Mouse (Mus musculus): ENCODE measurements around the gene Rnf123. TPM values are rescaled to one million over a fixed set of nuclear protein-coding genes. Genes with fewer than 3 reads are reported as not detected.
A peak's percentile ranks its signal among the peaks of the same experiment; 100 is the strongest.

Gene Rnf123
- polyA plus RNA-seq, 1 experiment, result 184 TPM

DNA sequence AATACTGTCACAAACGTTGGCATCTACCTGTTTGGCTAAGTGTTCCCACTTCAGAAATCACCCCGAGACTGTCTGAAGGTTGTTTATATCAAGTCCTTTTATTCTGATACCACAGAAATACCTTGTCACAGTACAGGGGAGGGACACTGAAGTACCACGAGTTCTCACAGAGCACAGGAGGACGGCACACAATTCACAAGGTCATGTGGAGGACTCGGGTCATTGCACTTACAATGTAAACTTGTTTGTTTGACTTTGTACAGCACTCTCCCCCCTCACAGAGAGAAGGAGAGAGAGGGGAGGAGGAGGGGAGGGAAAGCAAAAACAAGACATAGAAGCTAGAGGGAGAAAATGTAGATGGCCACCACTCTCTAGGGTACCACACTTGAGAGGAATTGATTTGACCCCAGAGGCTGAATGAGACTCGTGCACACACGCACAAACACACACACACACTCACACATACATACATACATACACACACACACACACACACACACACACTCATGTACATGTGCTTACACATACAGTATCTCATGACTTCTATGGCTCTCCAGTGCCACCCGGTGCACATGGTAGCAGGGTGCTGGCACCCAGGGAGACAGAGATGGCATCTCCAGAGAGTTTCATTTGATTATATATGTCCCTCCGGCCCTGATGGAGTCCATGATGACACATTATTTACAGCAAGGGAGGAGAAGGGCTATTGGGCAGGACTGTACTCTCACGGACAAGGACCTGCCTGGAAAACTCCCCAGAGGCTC lies 13.0 kb upstream of the Rnf123 start:
- no peak for DNase-seq
- Histone ChIP-seq H3K27ac (ENCODE audit: insufficient read depth, low read length) (no peak overlapping the region; the same call in 1 of the 2 replicates), H3K27me3 (ENCODE audit: control insufficient read depth, insufficient read depth, low read length) (no peaks in the 10 kb centered on the region), H3K4me3 (replicated peaks; ENCODE audit: insufficient read depth, low read depth, low read length) (no peak overlapping the region), H3K4me1 (ENCODE audit: control insufficient read depth, insufficient read depth, low read length) (peaks cover 26% of the 10 kb centered on the region)
- no peak for TF ChIP-seq POLR2A (IDR thresholded peaks at IDR 0.05; ENCODE audit: borderline replicate concordance, insufficient read depth, low read length)
- TF ChIP-seq CTCF (IDR thresholded peaks at IDR 0.05; ENCODE audit: borderline replicate concordance, insufficient read depth, low read depth, low read length), result no peak
- 52% methylated on average over 10 of the region's 10 CpGs for WGBS

DNA sequence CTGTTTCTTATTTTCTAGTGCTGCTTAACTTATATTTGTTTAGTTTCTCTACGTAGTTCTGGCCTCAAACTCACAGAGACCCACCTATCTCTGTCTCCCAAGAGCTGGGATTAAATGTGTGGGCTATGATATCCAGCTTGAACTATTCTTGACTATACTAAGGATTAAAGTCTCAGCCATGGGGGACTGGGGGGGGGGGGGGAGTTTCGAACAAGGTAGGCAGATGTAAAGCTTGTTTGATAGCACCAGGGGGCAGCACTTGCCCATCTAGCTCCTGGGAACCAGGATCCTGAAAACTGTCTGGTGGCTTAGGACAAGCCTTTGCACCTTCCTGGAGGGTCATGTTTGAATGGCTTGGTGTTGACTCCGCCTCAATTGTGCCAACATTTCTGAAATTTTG lies 12.4 kb upstream of the Rnf123 start:
- Histone ChIP-seq H3K27ac (ENCODE audit: insufficient read depth, low read length) (no peak overlapping the region; the same call in 1 of the 2 replicates), H3K27me3 (ENCODE audit: control insufficient read depth, insufficient read depth, low read length) (no peaks in the 10 kb centered on the region), H3K4me1 (ENCODE audit: control insufficient read depth, insufficient read depth, low read length) (peaks cover 22% of the 10 kb centered on the region), H3K4me3 (replicated peaks; ENCODE audit: insufficient read depth, low read depth, low read length) (no peak overlapping the region)
- 12% methylated on average over 3 of the region's 3 CpGs for WGBS
- peak; percentile 71 to 78 for DNase-seq
- TF ChIP-seq CTCF (IDR thresholded peaks at IDR 0.05; ENCODE audit: borderline replicate concordance, insufficient read depth, low read depth, low read length) (peak; percentile 83), POLR2A (IDR thresholded peaks at IDR 0.05; ENCODE audit: borderline replicate concordance, insufficient read depth, low read length) (no peak)

DNA sequence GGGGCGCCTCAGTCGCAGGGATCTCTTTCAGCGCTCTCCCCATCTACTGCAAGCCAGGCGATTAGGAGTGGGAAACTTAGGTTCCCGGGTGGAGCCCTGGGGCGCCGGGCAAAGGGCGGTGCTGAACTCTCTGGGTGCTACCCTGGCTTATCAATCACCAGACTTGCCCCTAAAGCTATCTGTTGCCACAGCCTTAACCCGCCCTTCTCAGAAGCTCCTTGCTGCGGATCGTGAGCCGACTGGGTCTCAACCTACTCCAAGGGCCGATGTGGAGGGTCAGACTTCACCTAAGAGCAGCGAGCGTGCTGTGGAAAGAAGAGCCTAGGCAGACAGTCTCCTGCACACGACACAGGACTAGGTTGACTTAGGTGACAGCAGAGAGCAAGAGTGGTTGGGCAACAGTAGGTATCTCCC lies 11.9 kb upstream of the Rnf123 start:
- Histone ChIP-seq H3K27ac (ENCODE audit: insufficient read depth, low read length) (peak overlapping the region; percentile 23; the same call in 1 of the 2 replicates), H3K4me1 (ENCODE audit: control insufficient read depth, insufficient read depth, low read length) (peaks cover 22% of the 10 kb centered on the region), H3K27me3 (ENCODE audit: control insufficient read depth, insufficient read depth, low read length) (no peaks in the 10 kb centered on the region), H3K4me3 (replicated peaks; ENCODE audit: insufficient read depth, low read depth, low read length) (peak overlapping the region; percentile 61)
- peak in 1 of 2 experiments; percentile 62 for DNase-seq
- WGBS, result under 1% methylated on average over 16 of the region's 16 CpGs
- TF ChIP-seq CTCF (IDR thresholded peaks at IDR 0.05; ENCODE audit: borderline replicate concordance, insufficient read depth, low read depth, low read length), result no peak
- no peak for TF ChIP-seq POLR2A (IDR thresholded peaks at IDR 0.05; ENCODE audit: borderline replicate concordance, insufficient read depth, low read length)

DNA sequence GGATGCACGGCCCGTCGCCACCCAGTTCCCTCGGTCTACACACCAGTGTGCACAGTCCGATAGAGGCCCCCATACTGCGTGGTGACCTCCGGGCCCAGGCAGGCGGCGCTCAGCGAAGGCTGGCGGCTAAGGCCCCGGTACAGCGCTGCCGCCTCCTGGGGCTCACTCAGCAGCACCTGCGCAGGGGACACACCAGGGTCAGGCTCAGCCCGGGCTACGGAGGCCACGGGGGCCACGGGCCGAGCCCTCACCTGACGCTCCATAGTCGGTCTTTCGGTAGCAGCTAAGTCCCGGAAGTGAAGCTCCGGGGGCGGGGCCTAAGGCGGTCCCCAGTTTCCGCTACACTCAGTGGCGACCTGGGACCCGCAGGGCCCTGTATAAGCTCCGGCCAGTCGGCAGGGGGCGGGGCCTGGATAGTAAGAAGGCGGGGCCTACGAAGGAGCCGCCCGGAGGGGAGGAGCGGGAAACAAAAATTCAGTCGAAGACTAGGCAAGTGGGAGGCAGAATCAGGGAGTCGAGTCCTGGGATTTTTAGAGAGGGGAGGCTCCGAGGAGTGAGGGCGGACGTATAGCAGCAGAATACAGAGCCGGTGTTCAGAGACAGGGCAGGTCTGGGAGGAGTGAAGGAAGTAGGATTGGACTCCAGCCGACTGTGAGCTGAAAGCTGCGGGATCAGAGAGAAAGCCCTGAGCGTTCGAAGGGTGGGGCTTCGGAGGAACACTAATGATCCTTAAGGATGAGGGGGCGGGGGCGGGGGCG lies 11.2 kb upstream of the Rnf123 start, which contains the start of gene Apeh:
Gene Apeh (minus strand): TSS at position 423 of the 758 bp plus-strand sequence.
- Histone ChIP-seq H3K27me3 (ENCODE audit: control insufficient read depth, insufficient read depth, low read length) (no peaks in the 10 kb centered on the region), H3K4me3 (replicated peaks; ENCODE audit: insufficient read depth, low read depth, low read length) (peak within 1 kb of the TSS; percentile 61), H3K27ac (ENCODE audit: insufficient read depth, low read length) (peak within 1 kb of the TSS; percentile 68), H3K4me1 (ENCODE audit: control insufficient read depth, insufficient read depth, low read length) (peaks cover 15% of the 10 kb centered on the region)
- TF ChIP-seq CTCF (IDR thresholded peaks at IDR 0.05; ENCODE audit: borderline replicate concordance, insufficient read depth, low read depth, low read length) (no peak), POLR2A (IDR thresholded peaks at IDR 0.05; ENCODE audit: borderline replicate concordance, insufficient read depth, low read length) (no peak)
- WGBS, result under 1% methylated on average over 52 of the region's 52 CpGs
- peak; percentile 92 to 93 for DNase-seq

DNA sequence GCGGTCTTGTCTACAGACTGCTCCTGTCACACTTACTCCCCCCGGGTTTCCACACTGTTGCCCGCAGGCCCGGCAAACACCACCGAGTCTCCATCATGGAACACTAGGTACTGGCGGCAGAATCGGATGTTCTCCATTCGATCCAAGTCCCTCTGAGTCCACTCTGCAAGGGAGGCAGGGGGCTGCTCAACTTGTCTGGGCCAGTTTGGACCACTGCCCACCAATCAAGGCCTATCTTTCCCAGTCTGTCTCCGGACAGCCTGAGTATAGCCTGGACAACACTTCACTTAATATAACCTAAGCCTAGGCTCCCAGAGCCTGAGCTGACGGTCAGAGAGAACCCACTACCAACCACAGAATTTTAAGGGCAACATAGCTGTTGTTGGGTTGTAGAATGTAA lies 10.4 kb upstream of the Rnf123 start:
- peak in 1 of 2 experiments; percentile 42 for DNase-seq
- Histone ChIP-seq H3K27me3 (ENCODE audit: control insufficient read depth, insufficient read depth, low read length) (no peaks in the 10 kb centered on the region), H3K4me1 (ENCODE audit: control insufficient read depth, insufficient read depth, low read length) (peaks cover 11% of the 10 kb centered on the region), H3K27ac (ENCODE audit: insufficient read depth, low read length) (0 out of 2 replicates have a peak overlapping the region, but pooled peaks have one; percentile 40), H3K4me3 (replicated peaks; ENCODE audit: insufficient read depth, low read depth, low read length) (peak overlapping the region; percentile 61)
- TF ChIP-seq CTCF (IDR thresholded peaks at IDR 0.05; ENCODE audit: borderline replicate concordance, insufficient read depth, low read depth, low read length), result no peak
- TF ChIP-seq POLR2A (IDR thresholded peaks at IDR 0.05; ENCODE audit: borderline replicate concordance, insufficient read depth, low read length), result no peak
- 27% methylated on average over 10 of the region's 10 CpGs for WGBS

DNA sequence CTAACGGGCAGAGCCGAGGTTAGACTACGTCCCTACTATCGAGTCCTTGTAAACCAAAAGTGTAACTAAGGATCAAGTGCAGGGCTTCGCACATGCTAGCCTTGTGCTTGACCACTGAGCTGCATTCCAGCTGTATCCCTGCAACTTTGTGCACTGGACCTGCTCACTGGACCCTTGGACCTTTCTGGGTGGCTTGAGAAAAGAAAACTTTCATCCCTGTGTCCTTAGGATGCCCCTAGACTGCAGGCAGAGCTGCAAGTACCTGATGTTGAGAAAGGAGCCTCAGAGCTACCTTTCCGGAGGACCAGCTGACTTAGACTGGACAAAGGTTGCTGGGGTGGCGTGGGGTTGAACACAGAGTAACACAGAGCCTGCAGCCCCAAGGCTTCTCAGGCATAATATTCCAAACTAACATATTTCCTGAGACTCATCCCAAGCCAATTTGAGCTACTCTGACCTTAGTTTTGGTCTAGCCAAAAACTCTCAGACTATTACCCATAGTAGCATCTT lies 7.5 kb upstream of the Rnf123 start:
- 96% methylated on average over 7 of the region's 7 CpGs for WGBS
- H3K4me3 ChIP-seq (replicated peaks; ENCODE audit: insufficient read depth, low read depth, low read length), result no peak overlapping the region
- H3K27me3 ChIP-seq (ENCODE audit: control insufficient read depth, insufficient read depth, low read length), result no peaks in the 10 kb centered on the region
- H3K27ac ChIP-seq (ENCODE audit: insufficient read depth, low read length), result no peak overlapping the region
- TF ChIP-seq POLR2A (IDR thresholded peaks at IDR 0.05; ENCODE audit: borderline replicate concordance, insufficient read depth, low read length), result no peak
- no peak for TF ChIP-seq CTCF (IDR thresholded peaks at IDR 0.05; ENCODE audit: borderline replicate concordance, insufficient read depth, low read depth, low read length)
- no peaks in the 10 kb centered on the region; the same call in 1 of the 2 replicates for H3K4me1 ChIP-seq (ENCODE audit: control insufficient read depth, insufficient read depth, low read length)
- DNase-seq, result no peak

DNA sequence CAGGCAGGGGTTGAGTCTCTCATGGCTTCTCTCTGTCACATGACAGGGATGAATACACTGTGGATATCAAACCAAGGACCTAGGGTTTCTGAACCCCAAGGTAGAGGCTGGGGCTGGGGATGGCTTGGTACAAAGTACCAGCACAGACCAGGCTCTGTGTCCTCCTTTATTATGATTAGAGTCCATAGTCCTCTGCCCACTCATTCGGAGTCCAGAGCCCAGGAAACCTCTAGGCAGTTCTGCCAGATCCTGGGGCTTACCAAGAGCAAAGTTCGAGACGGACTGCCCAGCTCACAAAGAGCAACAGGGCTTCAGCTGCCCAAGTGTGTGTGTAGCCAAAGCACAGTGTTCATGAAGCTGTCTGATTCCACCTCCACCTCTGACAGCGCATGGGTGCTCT lies 2.1 kb upstream of the Rnf123 start:
- no peak for DNase-seq
- Histone ChIP-seq H3K4me1 (ENCODE audit: control insufficient read depth, insufficient read depth, low read length) (peaks cover 11% of the 10 kb centered on the region), H3K27me3 (ENCODE audit: control insufficient read depth, insufficient read depth, low read length) (no peaks in the 10 kb centered on the region), H3K4me3 (replicated peaks; ENCODE audit: insufficient read depth, low read depth, low read length) (no peak overlapping the region), H3K27ac (ENCODE audit: insufficient read depth, low read length) (no peak overlapping the region)
- TF ChIP-seq POLR2A (IDR thresholded peaks at IDR 0.05; ENCODE audit: borderline replicate concordance, insufficient read depth, low read length), result no peak
- 88% methylated on average over 4 of the region's 4 CpGs for WGBS

Measured in cerebellum, adult 2 months (tissue).